Mouse (Mus musculus): ENCODE results near the gene Abl2.
A peak's percentile ranks its signal among the peaks of the same experiment; 100 is the strongest.

DNA sequence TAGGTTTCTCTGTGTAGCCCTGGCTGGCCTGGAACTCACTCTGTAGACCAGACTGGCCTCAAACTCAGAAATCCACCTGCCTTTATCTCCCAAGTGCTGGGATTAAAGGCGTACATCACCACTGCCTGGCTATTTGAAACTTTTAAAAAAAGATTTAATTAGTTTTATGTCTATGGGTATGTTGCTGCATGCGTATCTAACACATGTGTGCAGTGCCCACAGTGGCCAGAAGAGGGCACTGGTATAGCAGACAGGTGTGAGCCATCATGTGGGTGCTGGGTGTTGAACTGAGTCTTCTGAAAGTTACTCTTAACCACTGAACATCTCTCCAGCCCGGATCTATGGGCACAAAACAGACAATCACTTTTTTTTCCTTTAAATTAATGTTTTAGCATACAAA is 7.5 kb downstream of the Abl2 start:
- TF ChIP-seq CTCF (IDR thresholded peaks at IDR 0.05; ENCODE audit: control insufficient read depth, insufficient read depth, insufficient replicate concordance, low read depth, low read length): peak; percentile 68; the same call in 1 of the 2 replicates
- TF ChIP-seq POLR2A (IDR thresholded peaks at IDR 0.05; ENCODE audit: control insufficient read depth, low read depth, low read length): no peak
